Mouse (Mus musculus): ENCODE data around the gene Mrpl52. TPM values are rescaled to one million over a fixed set of nuclear protein-coding genes. Genes with fewer than 3 reads are reported as not detected.

Gene Mrpl52
- polyA plus RNA-seq, 1 experiment from 2014 or later = 202 TPM

- H3K27ac ChIP-seq (ENCODE audit: low read length) = no peak overlapping the region
- no peaks in the 10 kb centered on the region for H3K27me3 ChIP-seq (ENCODE audit: insufficient read depth, low read length)
- peaks cover 50% of the 10 kb centered on the region for H3K36me3 ChIP-seq (ENCODE audit: insufficient read depth, low read length)
- 90% methylated on average over 14 of the region's 14 CpGs for WGBS
- ATAC-seq (ENCODE audit: low FRiP score, low TSS enrichment) = no peak
- 0 out of 2 replicates have a peak, but pooled peaks cover 9% of the 10 kb centered on the region for H3K4me1 ChIP-seq (ENCODE audit: insufficient read depth, low read length)
- no peak overlapping the region for H3K4me3 ChIP-seq (ENCODE audit: low read length)
- H3K9me3 ChIP-seq (ENCODE audit: low read length) = no peaks in the 10 kb centered on the region
- no peak overlapping the region for H3K4me2 ChIP-seq (replicated peaks; ENCODE audit: low read depth, low read length)
- no peak overlapping the region for H3K9ac ChIP-seq (replicated peaks; ENCODE audit: low read length)
These were observed 13.8 kb downstream of the Mrpl52 start for GRCm38 (mm10) chr14:54440538-54440937.

- Histone ChIP-seq H3K36me3 (ENCODE audit: insufficient read depth, low read length) (peaks cover 47% of the 10 kb centered on the region), H3K4me1 (ENCODE audit: insufficient read depth, low read length) (0 out of 2 replicates have a peak, but pooled peaks cover 9% of the 10 kb centered on the region), H3K9me3 (ENCODE audit: low read length) (no peaks in the 10 kb centered on the region), H3K27ac (ENCODE audit: low read length) (no peak overlapping the region), H3K9ac (replicated peaks; ENCODE audit: low read length) (no peak overlapping the region; the same call in 1 of the 2 replicates), H3K4me2 (replicated peaks; ENCODE audit: low read depth, low read length) (no peak overlapping the region), H3K4me3 (ENCODE audit: low read length) (no peak overlapping the region), H3K27me3 (ENCODE audit: insufficient read depth, low read length) (no peaks in the 10 kb centered on the region)
- WGBS = 77% methylated on average over 4 of the region's 4 CpGs
- ATAC-seq (ENCODE audit: low FRiP score, low TSS enrichment) = no peak
These were observed 14.7 kb downstream of the Mrpl52 start for GRCm38 (mm10) chr14:54441365-54441764.

DNA sequence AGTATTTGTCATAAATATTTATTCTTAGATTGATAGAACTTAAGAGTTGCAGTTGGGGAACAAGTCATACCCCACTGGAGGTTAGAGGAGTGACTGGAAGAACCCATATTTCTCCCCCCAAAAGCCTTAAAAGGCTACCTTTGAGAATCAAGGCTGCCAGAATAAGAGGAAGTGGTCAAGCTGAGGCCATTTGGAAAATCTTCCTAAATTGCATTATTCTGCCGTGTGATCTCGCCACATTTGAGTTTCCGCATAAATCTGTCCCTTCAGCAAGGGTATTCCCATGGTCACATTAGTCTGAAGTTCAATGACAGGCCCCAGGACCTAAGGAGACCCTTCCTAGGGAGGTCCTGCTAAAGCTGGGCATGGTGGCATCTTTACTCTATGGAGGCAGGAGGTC lies 15.8 kb downstream of the Mrpl52 start:
- Histone ChIP-seq H3K27me3 (ENCODE audit: insufficient read depth, low read length) (no peaks in the 10 kb centered on the region), H3K36me3 (ENCODE audit: insufficient read depth, low read length) (peaks cover 35% of the 10 kb centered on the region), H3K27ac (ENCODE audit: low read length) (no peak overlapping the region), H3K9ac (replicated peaks; ENCODE audit: low read length) (no peak overlapping the region), H3K4me2 (replicated peaks; ENCODE audit: low read depth, low read length) (no peak overlapping the region), H3K4me1 (ENCODE audit: insufficient read depth, low read length) (0 out of 2 replicates have a peak, but pooled peaks cover 9% of the 10 kb centered on the region), H3K4me3 (ENCODE audit: low read length) (no peak overlapping the region), H3K9me3 (ENCODE audit: low read length) (no peaks in the 10 kb centered on the region)
- 79% methylated on average over 3 of the region's 3 CpGs for WGBS
- ATAC-seq (ENCODE audit: low FRiP score, low TSS enrichment) = no peak

GRCm38 (mm10) chr14:54443196-54443595 lies 16.5 kb downstream of the Mrpl52 start:
- peak; percentile 79 for ATAC-seq (ENCODE audit: low FRiP score, low TSS enrichment)
- no peak overlapping the region for H3K4me2 ChIP-seq (replicated peaks; ENCODE audit: low read depth, low read length)
- no peaks in the 10 kb centered on the region for H3K9me3 ChIP-seq (ENCODE audit: low read length)
- H3K27ac ChIP-seq (ENCODE audit: low read length) = 0 out of 2 replicates have a peak overlapping the region, but pooled peaks have one; percentile 49
- no peak overlapping the region for H3K9ac ChIP-seq (replicated peaks; ENCODE audit: low read length)
- WGBS = 32% methylated on average over 3 of the region's 3 CpGs
- peaks cover 31% of the 10 kb centered on the region for H3K36me3 ChIP-seq (ENCODE audit: insufficient read depth, low read length)
- no peaks in the 10 kb centered on the region for H3K27me3 ChIP-seq (ENCODE audit: insufficient read depth, low read length)
- H3K4me1 ChIP-seq (ENCODE audit: insufficient read depth, low read length) = 0 out of 2 replicates have a peak, but pooled peaks cover 9% of the 10 kb centered on the region
- no peak overlapping the region for H3K4me3 ChIP-seq (ENCODE audit: low read length)

GRCm38 (mm10) chr14:54443712-54444618 lies 17.3 kb downstream of the Mrpl52 start:
- Histone ChIP-seq H3K9me3 (ENCODE audit: low read length) (no peaks in the 10 kb centered on the region), H3K4me3 (ENCODE audit: low read length) (no peak overlapping the region), H3K9ac (replicated peaks; ENCODE audit: low read length) (no peak overlapping the region), H3K4me2 (replicated peaks; ENCODE audit: low read depth, low read length) (no peak overlapping the region), H3K4me1 (ENCODE audit: insufficient read depth, low read length) (peaks cover 12% of the 10 kb centered on the region; the same call in 1 of the 2 replicates), H3K27ac (ENCODE audit: low read length) (peak overlapping the region; percentile 20; the same call in 1 of the 2 replicates), H3K27me3 (ENCODE audit: insufficient read depth, low read length) (no peaks in the 10 kb centered on the region), H3K36me3 (ENCODE audit: insufficient read depth, low read length) (peaks cover 24% of the 10 kb centered on the region)
- 56% methylated on average over 15 of the region's 15 CpGs for WGBS
- no peak for ATAC-seq (ENCODE audit: low FRiP score, low TSS enrichment)

GRCm38 (mm10) chr14:54445476-54445875 lies 18.8 kb downstream of the Mrpl52 start:
- Histone ChIP-seq H3K4me2 (replicated peaks; ENCODE audit: low read depth, low read length) (no peak overlapping the region), H3K27ac (ENCODE audit: low read length) (no peak overlapping the region), H3K9me3 (ENCODE audit: low read length) (no peaks in the 10 kb centered on the region), H3K36me3 (ENCODE audit: insufficient read depth, low read length) (peaks cover 9% of the 10 kb centered on the region), H3K27me3 (ENCODE audit: insufficient read depth, low read length) (no peaks in the 10 kb centered on the region), H3K4me3 (ENCODE audit: low read length) (no peak overlapping the region), H3K4me1 (ENCODE audit: insufficient read depth, low read length) (peaks cover 12% of the 10 kb centered on the region; the same call in 1 of the 2 replicates), H3K9ac (replicated peaks; ENCODE audit: low read length) (no peak overlapping the region)
- no peak for ATAC-seq (ENCODE audit: low FRiP score, low TSS enrichment)
- 85% methylated on average over 3 of the region's 3 CpGs for WGBS

DNA sequence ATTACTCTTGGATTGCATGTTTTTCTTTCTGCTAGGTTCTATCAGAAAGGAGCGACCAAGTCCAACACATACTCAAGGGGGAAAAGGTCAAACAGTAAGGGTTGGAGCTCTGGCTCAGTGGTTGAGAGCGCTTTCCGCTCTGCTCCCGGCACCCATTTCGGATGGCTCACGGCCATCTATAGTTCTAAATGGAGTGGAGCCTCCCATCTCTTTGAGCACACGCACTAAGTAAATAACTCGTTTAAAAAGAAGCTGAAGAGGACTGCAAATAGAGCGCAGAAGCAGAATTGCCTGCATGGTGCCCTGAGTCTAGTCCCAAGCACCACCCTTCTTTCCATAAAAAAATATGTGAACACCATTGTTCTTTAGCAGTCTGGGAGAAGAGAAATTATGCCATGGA lies 26.9 kb downstream of the Mrpl52 start:
- WGBS = 88% methylated on average over 9 of the region's 9 CpGs
- Histone ChIP-seq H3K9ac (replicated peaks; ENCODE audit: low read length) (no peak overlapping the region), H3K9me3 (ENCODE audit: low read length) (no peaks in the 10 kb centered on the region), H3K27me3 (ENCODE audit: insufficient read depth, low read length) (no peaks in the 10 kb centered on the region), H3K36me3 (ENCODE audit: insufficient read depth, low read length) (no peaks in the 10 kb centered on the region), H3K4me3 (ENCODE audit: low read length) (no peak overlapping the region), H3K27ac (ENCODE audit: low read length) (no peak overlapping the region), H3K4me2 (replicated peaks; ENCODE audit: low read depth, low read length) (no peak overlapping the region), H3K4me1 (ENCODE audit: insufficient read depth, low read length) (peaks cover 4% of the 10 kb centered on the region; the same call in 1 of the 2 replicates)
- no peak for ATAC-seq (ENCODE audit: low FRiP score, low TSS enrichment)

- WGBS = 69% methylated on average over 11 of the region's 11 CpGs
- Histone ChIP-seq H3K9me3 (ENCODE audit: low read length) (no peaks in the 10 kb centered on the region), H3K27ac (ENCODE audit: low read length) (no peak overlapping the region), H3K4me1 (ENCODE audit: insufficient read depth, low read length) (no peaks in the 10 kb centered on the region), H3K27me3 (ENCODE audit: insufficient read depth, low read length) (no peaks in the 10 kb centered on the region), H3K36me3 (ENCODE audit: insufficient read depth, low read length) (no peaks in the 10 kb centered on the region), H3K9ac (replicated peaks; ENCODE audit: low read length) (no peak overlapping the region), H3K4me2 (replicated peaks; ENCODE audit: low read depth, low read length) (no peak overlapping the region), H3K4me3 (ENCODE audit: low read length) (no peak overlapping the region)
- no peak for ATAC-seq (ENCODE audit: low FRiP score, low TSS enrichment)
These were observed 28.2 kb downstream of the Mrpl52 start for GRCm38 (mm10) chr14:54454669-54455528.

GRCm38 (mm10) chr14:54457907-54458569 lies 31.3 kb downstream of the Mrpl52 start:
- Histone ChIP-seq H3K9me3 (ENCODE audit: low read length) (no peaks in the 10 kb centered on the region), H3K27me3 (ENCODE audit: insufficient read depth, low read length) (no peaks in the 10 kb centered on the region), H3K9ac (replicated peaks; ENCODE audit: low read length) (no peak overlapping the region), H3K4me1 (ENCODE audit: insufficient read depth, low read length) (no peaks in the 10 kb centered on the region), H3K4me3 (ENCODE audit: low read length) (no peak overlapping the region), H3K27ac (ENCODE audit: low read length) (no peak overlapping the region), H3K4me2 (replicated peaks; ENCODE audit: low read depth, low read length) (no peak overlapping the region), H3K36me3 (ENCODE audit: insufficient read depth, low read length) (no peaks in the 10 kb centered on the region)
- no peak for ATAC-seq (ENCODE audit: low FRiP score, low TSS enrichment)
- 74% methylated on average over 14 of the region's 14 CpGs for WGBS

Data from kidney, embryonic 16.5 days (tissue).